Mouse (Mus musculus): ENCODE data around the gene Ift20. TPM values are rescaled to one million over a fixed set of nuclear protein-coding genes. Genes with fewer than 3 reads are reported as not detected.
A peak's percentile ranks its signal among the peaks of the same experiment; 100 is the strongest.

The Ift20 gene
- 100 to 1,000 TPM; 103 to 135 (median 123) TPM for total RNA-seq (2022)

DNA sequence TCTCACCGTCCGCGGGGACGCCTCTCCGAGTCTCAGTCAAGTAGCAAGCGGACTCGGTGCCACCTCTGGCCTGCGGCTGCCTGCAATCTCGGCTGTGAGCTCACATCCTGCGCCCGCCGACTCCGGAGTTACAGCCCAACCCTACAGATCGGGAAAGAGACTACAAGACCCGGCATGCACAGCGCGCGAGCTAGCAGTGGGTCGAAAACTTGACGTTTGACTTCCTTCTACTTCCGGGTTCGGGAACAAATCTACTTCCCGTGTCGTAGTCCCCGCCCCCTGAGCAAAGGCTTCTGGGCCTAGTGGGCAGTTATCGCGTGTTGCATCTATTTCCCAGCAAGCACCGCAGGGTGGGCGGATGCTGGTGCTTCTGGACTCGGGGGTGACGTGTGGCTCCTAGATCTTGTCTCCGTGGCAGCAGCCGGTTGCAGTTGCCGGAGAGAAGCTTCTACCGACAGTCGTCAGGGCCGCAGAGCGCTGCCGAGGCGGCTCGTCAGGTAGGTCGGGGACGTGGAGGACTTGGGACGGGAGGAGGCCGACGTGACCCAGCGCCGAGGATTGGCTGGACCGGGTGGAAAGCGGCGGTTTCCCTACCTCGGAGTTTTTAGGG, at the start of gene Ift20, which contains the start of gene Tnfaip1:
Ift20 (plus strand) TSS at position 282 of the 610 bp plus-strand sequence.
Tnfaip1 (minus strand) TSS at position 253 of the 610 bp plus-strand sequence.
- DNase-seq: peak; percentile 99

DNA sequence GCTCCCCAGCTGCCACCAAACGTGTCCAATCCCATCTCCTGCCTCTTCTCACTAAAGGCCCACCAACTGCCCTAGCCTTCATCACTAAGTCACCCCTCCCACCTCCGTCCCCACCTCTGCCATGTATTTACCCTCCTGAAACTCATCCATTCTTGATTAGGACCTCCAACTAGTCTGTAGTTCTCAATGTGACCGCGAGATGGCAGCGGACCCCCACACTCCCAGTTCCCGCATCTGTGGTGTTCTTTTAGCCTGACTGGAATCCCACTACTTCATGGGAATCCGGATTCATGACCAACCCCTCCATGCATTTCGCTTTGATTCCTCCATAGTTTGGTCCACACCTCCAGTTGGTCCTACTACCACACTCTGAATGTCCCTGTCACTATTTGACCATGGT, 48.0 kb upstream of the Ift20 start:
- peak; percentile 45 for DNase-seq

DNA sequence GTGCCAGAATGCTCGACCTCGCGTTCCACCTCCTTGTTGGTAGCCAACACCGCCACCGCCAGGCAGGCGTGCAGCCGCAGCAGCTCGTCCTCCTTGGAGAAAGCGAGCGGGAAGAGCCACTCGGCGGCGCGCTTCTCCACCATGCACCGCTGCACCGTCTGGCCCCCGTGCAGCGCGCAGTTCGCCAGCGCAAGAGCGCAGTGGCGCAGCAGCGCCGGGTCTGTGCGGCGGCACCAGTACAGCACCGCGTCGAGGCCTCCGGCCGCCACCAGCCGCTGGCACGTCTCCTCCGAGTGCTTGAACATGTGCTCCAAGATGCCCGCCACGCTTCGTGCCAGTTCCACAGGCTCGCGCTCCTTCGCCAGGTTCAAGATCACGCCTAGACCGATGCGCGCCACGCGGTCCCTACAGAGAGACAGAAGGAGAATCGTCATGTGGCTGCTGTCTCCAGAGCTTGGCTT, 45.4 kb upstream of the Ift20 start:
- no peak for DNase-seq

DNA sequence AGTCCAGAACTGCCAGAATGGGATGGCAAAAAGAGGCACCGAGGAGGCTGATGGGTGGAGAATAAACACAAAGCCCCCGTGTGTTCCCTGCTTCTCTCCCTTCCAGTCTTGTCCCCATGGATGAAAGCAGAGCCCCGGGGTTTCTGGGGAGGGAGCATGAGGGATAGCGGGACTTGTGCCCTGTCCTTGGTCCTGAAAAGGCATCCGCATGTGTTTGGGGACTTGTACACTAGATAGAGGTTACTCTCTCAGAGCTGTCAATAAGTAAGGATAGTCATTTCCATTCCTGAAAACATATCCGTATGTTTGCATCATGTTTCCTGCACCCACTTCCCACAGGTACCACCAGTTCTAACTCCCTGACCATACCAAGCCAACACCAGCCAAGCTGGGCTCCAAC, 40.3 kb upstream of the Ift20 start:
- no peak for DNase-seq

DNA sequence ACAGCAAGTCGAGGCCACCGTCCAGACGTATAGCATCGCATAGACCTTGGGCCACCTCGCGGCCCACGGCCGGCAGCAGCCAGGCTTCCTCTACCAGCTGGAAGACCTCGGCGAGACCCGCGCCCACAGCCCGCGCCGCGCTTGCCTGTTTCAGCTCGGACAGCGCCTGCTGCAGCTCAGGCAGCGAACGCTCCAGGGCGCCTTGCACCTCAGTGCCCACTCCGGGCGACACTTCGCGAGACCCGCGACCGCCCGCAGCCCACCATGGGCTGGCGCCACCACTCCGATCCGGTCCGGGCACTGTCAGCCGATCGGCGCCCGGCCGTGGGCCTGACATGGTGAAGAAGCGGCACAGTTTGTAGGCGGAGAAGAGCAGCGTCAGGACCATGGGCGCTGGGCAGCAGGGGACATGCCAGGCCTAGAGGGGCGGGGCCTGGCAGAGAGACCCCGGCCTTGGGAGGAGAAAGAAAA, 39.1 kb upstream of the Ift20 start:
- DNase-seq: no peak

DNA sequence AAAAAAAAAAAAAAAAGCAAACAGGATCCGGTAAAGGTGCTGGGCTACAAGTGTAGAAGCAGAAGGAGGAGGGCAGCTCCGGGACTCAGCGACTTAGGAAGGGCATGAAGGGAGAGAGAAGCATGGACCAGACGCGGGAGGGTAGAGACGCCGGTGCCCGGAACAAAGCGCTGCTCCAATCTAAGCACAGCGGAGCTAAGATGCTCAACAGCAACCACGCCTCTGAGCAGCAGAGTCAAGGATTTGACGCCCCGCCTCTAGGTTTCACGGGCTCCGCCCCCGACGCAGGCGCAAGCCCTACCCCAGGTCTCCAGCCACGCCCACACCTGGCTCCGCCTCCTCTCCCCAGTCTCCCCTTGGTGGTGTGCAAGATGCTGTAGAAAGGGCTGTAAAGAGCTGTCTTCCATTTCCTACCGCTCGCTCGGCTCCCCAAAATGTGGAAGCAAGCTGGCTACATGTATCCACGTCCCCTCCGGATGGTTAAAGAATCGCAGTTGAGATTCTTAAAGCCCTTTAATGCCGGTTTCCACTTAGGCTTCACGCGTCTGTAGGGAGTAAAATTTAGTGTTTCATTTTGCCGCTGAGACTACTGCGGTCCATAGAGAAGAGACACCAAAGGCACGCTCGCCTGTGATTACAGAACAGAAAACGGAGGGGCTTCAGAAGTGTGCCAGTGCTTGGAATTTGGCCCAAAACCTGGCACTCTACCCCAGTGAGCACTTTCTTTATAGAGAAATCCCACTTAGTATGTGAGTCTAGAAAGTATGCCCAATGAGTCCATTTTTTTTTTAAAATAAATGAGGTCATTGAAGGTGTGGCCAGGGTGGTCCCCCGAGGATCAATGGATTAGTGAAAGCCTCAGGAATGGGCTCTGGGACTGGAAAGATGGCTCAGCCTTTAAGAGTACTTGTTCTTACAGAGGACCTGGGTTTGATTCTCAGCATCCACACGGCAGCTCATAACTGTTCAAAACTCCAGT, 38.3 kb upstream of the Ift20 start, which contains the start of gene Sarm1:
Sarm1 (minus strand) TSS at position 211 of the 979 bp plus-strand sequence.
- DNase-seq: peak; percentile 92

DNA sequence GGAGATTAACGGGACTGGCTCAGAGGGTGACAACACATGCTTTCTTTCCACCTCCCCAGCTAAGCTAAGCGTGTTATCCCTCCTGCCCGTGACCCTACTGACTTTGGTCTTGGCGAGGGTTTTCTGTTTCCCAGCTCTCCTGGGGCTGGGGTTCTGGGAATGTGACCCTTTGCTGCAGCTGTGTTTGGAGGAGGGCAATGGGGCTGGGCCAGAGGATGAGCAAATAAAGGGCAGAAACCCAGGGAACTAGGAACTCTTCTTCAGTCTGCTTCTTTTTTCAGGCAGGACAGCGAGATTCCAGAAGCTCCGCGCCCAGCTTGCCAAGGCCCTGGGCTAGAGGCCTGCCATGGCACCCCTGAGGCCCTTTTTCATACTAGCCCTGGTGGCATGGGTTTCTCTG, 37.2 kb upstream of the Ift20 start, which contains the start of gene Vtn:
Vtn (plus strand) TSS at position 88 of the 400 bp plus-strand sequence.
- no peak for DNase-seq

DNA sequence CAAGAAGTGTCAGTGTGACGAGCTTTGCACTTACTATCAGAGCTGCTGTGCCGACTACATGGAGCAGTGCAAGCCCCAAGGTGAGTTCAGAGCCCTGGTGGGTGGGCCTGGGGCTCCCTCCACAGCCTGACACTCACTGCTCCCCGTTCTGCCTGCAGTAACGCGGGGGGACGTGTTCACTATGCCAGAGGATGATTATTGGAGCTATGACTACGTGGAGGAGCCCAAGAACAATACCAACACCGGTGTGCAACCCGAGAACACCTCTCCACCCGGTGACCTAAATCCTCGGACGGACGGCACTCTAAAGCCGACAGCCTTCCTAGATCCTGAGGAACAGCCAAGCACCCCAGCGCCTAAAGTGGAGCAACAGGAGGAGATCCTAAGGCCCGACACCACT, 36.6 kb upstream of the Ift20 start:
- DNase-seq: no peak

DNA sequence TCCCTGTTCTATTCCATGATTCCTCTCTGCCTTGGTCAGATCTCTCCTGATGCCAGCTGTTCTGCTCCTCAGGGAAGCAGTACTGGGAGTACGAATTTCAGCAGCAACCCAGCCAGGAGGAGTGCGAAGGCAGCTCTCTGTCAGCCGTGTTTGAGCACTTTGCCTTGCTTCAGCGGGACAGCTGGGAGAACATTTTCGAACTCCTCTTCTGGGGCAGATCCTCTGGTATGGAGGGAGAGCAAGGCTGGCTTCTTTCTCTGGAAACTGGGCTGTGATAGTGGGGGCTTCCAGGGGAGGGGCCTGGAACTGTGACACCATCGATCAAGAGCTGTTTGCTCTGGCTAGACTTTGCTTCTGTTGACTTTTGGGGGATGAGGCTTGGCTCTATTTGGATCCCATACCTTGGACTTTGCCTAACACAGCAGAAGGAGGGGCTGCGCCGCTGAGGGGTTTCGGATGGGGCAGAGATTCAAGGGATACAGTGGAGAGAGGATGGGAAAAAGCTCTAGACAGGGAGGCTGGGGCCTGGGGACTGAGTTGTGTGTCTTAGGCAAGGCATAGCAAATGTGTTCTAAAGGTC, 35.4 kb upstream of the Ift20 start:
- no peak for DNase-seq

DNA sequence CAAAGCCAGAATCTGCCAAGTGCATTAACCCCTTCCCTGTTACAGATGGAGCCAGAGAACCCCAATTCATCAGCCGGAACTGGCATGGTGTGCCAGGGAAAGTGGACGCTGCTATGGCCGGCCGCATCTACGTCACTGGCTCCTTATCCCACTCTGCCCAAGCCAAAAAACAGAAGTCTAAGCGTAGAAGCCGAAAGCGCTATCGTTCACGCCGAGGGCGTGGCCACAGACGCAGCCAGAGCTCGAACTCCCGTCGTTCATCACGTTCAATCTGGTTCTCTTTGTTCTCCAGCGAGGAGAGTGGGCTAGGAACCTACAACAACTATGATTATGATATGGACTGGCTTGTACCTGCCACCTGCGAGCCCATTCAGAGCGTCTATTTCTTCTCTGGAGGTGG, 34.6 kb upstream of the Ift20 start:
- DNase-seq: no peak

DNA sequence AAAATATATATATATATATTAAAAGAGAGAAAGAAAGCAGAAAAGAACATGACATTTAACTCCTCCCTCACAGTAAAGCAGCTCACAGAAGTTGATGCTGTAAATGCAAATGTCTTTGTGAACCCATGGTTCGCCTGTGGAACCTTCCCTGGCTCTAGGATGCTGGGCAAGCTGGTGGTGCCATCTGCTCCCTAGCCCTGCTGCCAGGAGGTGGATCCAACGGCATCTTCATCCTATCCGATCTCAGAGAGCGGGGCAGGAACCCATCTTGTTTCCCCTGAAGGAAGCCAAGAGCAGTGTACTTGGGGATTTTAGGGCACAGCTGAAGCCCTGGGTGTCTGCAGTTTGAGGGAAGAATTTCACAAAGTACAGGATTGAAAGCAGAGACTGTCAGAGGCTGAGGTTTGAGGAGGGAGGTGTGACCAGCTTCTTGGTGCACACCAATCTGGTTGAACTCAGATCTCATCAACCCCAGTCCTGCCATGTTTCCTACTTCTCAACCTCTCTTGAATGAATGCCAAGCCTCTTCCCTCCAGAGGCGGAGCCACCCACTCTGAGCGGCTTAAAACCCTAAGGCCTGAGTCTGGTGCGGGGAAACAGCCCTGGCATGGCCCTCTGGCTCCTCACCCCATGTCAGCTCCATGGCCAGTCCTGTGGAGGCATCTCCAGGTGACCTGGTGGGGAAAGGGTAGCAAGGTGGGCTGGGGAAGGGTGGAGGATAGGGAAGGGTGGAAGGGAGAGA, 33.1 kb upstream of the Ift20 start, which contains the start of gene Sebox:
Sebox (plus strand) TSS at position 539 of the 742 bp plus-strand sequence.
- no peak for DNase-seq

DNA sequence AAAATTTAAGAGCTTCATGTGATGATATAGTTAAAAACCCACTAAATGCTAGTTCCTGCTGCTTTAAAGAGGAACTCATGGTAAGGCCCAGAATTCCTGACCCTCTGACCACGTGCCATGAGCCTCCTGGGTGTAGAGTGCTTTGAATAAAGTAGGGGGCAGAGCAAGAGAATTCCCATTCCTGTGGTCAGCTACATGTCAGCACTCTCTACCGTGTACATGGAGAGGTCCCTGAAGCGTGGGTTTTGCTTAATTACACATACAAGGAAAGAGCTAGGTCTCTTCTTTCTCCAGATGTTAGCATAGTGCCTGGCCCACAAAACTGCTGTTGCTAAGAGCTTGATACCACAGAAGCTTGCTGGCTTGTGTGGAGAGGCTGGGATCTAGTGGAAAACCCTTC, 30.7 kb upstream of the Ift20 start:
- DNase-seq: no peak

DNA sequence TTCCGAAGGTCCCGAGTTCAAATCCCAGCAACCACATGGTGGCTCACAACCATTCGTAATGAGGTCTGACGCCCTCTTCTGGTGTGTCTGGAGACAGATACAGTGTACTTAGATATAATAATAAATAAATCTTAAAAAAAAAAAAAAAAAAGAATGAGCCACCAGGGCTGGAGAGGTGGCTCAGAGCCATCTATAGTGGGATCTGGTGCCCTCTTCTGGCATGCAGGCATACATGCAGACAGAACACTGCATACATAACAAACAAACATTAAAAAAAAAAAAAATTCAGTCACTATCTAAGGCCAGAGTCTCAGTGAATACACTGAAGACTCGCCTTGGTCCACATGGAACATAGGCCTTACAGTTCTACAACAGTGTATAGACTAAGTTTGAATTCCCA, 27.0 kb upstream of the Ift20 start:
- DNase-seq: no peak

DNA sequence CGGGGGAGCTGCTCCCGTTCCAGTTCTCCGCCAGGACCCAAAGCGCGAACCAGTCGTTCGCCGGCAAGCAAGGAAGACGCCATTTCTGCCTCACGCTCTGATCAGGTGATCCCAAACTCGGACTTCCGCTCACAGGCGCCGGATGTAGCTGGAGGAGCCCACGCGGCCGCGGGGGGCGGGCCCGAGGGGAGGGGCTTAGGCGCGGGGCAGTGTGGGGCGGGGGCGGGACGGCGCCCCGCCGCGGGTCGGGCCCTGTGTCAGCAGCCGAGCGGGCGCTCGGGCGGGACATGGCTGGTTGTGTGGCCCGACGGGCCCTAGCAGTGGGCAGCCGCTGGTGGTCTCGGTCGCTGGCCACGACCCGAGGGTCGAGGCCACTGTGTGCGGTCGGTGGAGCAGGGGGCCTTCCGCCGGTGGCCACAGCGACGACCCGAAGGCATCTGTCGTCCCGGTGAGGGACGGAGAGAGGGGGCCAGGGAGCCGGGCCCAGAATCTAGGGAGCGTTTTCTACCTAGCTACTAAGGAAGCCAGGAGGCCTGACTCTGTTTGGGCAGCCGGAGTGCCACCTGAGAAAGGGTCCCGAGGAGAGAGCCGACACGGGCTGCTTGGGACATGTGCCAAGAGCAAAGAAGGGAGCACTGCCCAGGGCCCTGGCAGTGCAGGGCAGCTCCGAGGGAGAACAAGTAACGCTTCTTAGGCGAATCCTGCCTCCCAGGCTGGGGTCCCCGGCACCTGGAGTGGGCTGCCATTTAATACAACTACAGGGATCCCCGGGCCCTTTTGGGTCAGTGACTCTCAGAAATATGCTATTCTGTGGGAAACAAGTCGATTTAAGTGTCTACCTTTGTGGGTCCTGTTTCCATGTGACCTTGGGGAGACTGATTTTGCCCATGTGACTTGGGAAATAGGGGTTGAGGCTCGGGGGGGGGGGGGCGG, 23.9 kb upstream of the Ift20 start, which contains the start of the genes Tmem199 and Poldip2:
Tmem199 (minus strand) TSS at position 148 of the 933 bp plus-strand sequence.
Poldip2 (plus strand) TSS at position 169 of the 933 bp plus-strand sequence.
- DNase-seq: peak; percentile 85

DNA sequence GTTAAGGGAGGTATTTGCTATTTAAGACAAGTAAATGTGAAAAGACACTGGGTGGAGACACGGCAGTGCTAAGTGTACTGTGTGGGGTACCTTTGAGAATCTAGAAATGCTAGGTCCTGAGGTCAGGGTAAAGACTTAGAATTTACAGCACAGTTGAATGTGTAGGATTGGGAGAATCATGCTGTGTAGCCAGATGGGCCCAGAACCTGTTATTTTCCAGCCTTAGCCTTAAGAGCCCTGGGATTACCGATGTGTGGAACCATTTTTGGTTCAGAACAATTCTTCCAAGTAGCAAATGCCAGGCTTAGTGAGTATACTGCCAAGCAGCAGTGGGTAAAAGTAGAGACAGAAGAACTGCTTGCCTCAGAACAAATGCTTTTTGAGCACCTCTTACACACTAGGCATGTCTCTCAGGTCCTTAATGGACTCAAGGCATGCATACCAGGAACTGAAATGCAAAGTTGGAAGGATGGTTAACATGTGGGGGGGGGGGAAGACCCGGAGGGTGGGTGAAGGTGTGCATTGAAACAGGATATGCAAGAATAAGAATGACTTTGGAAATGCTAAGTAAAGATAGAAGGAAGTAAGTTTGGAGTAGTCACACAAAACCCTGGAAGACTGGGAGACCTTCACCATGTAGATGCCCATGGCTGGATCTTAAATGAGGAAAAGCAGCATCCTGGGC, 22.9 kb upstream of the Ift20 start:
- DNase-seq: no peak

DNA sequence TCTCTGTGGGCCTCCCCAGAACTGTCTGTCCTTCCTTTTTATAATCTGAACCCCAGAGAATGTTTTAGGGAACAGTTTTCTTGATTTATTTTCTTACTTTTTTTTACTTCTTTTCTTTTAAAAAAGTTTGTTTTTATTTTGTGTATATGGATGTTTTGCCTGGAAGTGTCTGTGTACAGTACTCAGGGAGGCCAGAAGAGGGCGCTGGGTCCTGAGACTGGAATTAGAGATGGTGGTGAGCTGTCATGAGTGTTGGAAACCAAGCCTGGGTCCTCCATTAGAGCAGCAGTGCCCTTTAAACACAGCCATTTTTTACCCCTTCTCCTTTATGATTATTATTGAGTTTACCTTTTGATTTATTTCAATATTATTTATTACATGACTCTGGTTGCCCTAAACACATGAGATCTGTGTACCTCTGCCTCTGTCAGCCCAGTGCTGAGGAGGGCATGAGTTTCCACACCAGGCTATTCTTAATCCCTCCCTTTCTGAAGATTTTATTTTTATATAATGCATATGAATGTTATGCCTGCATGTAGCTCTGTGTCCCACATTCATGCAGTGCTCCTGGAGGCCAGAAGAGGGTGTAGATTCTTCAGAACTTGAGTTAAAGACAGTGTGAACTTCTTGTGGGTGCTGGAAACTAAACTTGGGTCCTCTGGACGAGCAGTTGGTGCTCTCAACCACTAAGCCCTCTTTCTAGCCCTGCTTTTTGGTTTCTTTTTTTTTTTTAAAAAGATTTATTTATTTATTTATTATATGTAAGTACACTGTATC, 20.4 kb upstream of the Ift20 start:
- DNase-seq: no peak

DNA sequence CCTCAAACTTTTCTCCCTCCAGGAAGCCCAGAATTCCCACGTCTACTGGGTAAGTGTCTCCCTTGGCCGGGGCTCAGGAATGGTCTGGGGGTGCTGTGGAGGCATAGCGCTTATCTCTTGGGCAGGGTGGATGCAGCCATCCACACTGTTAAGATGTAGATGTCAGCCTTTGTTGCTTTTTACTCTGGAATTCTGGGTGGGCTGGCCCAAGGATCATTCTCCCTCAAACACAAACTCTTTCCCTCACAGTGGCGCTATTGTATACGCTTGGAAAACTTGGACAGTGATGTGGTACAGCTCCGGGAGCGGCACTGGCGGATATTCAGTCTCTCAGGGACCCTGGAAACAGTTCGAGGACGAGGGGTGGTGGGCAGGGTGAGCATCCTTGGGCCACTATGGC, 17.2 kb upstream of the Ift20 start:
- no peak for DNase-seq

DNA sequence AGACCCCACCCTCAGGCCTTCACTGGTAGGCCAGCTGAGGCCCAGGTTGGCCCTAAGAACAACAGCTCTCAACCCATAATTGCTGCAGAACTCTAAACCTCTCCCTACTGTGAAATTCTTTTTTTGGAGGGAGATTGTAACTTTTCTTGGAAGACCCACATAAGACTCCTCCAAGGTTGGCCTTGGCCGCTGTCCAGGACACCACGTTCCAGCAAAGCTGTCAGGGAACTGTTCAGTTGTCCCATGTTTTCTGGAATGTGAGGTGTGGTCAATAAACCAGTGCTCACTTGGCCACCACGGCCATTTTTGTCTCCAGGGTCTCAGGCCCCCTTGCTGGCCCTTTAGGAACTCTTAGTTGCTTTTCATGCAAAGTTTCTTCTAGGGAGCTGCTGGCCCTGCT, 14.3 kb upstream of the Ift20 start:
- DNase-seq: no peak

DNA sequence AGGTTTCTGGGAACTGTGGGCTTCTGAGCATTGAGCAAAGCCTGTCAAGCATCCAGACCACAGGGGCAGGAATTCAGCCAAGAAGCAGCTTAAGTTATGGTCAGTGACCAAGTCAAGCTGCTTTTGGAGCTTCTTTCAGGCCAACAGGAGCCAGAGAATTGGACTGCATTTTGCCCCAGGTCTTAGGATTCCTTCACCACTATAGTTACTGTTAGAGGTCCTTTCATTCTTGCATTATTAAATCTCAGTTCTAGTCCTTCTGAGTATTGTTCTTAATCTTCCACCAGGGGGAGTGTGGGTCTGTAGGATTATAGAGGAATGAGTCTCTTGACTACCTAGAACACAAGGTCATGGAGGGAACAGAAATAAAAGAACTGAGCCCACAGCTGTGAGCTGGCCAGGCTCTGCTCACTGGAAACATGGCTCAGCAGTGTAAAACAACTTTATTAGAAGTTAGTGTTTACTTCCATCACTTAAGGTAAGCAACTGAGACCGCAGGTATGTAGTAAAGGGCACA, 13.6 kb upstream of the Ift20 start:
- no peak for DNase-seq
